In the genomic region with DNA sequence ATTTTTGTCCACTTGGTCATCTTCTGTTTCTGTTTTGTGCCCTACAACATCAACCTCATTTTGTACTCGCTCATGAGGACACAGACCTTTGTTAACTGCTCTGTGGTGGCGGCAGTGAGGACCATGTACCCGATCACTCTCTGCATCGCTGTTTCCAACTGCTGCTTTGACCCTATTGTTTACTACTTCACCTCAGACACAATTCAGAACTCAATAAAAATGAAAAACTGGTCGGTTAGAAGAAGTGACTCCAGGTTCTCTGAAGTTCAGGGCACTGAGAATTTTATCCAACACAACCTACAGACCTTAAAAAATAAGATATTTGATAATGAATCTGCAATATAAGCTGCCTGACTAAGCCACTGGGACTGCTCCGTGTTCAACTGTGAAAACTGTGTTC, we compare ENCODE assay signal across 8 mouse cellular contexts. TPM values are rescaled to one million over a fixed set of nuclear protein-coding genes. Genes with fewer than 3 reads are reported as not detected.
A peak's percentile ranks its signal among the peaks of the same experiment; 100 is the strongest.
DNase-seq lines count a peak whose midpoint lies in the region; ATAC-seq lines count a peak whose summit lies in the region.

No protein-coding gene starts in this region.

- H3K9me3 ChIP-seq in limb, embryonic 13.5 days = no peaks in the 10 kb centered on the region
- no peaks in the 10 kb centered on the region for H3K9me3 ChIP-seq in neural tube, embryonic 12.5 days

- peak overlapping the region; percentile 62 for H3K4me3 ChIP-seq in limb, embryonic 13.5 days
- peak overlapping the region; percentile 50 for H3K4me3 ChIP-seq in neural tube, embryonic 12.5 days

- no peaks in the 10 kb centered on the region for H3K27me3 ChIP-seq in limb, embryonic 13.5 days
- no peaks in the 10 kb centered on the region for H3K27me3 ChIP-seq in neural tube, embryonic 12.5 days (replicated peaks)

- H3K4me2 ChIP-seq in limb, embryonic 13.5 days (replicated peaks) = peak overlapping the region; percentile 64
- peak overlapping the region; percentile 60 for H3K4me2 ChIP-seq in neural tube, embryonic 12.5 days (replicated peaks)

- WGBS in limb, embryonic 13.5 days = 0% methylated on average over 6 of the region's 6 CpGs
- WGBS in neural tube, embryonic 12.5 days = 0% methylated on average over 6 of the region's 6 CpGs

- H3K27ac ChIP-seq in limb, embryonic 13.5 days = peak overlapping the region; percentile 92
- H3K27ac ChIP-seq in neural tube, embryonic 12.5 days = no peak overlapping the region; the same call in 1 of the 2 replicates

- H3K36me3 ChIP-seq in limb, embryonic 13.5 days = peaks cover 6% of the 10 kb centered on the region; the same call in 1 of the 2 replicates
- peaks cover 4% of the 10 kb centered on the region for H3K36me3 ChIP-seq in neural tube, embryonic 12.5 days

- H3K9ac ChIP-seq in limb, embryonic 13.5 days = peak overlapping the region; percentile 80
- peak overlapping the region; percentile 64 for H3K9ac ChIP-seq in neural tube, embryonic 12.5 days

- DNase-seq in adrenal gland, postnatal 10 days = peak; percentile 38
- DNase-seq in adrenal gland, postnatal 4 days (ENCODE audit: low spot score in 2 of 2) = no peak
- DNase-seq in embryo, embryonic 10 days (ENCODE audit: low spot score) = peak; percentile 83
- peak; percentile 37 to 54 for DNase-seq in heart, postnatal 10 days
- no peak for DNase-seq in frontal cortex, postnatal 25 days (ENCODE audit: low spot score in 2 of 2)

- no peak for ATAC-seq in limb, embryonic 13.5 days (ENCODE audit: low FRiP score, low read depth)
- no peak for ATAC-seq in neural tube, embryonic 12.5 days (ENCODE audit: low FRiP score, low read depth)
- no peak for ATAC-seq in activated CD4-positive, CD25-positive, alpha-beta regulatory T cell, adult 4 months

- intact Hi-C loops in heart, postnatal 10 days (cut with DNase I) = no loop called here

- H3K4me1 ChIP-seq in limb, embryonic 13.5 days = peaks cover 15% of the 10 kb centered on the region
- peaks cover 15% of the 10 kb centered on the region for H3K4me1 ChIP-seq in neural tube, embryonic 12.5 days

RNA-seq across cellular contexts. Expression of gene Lpar6, which starts 1.6 kb away (rescaled TPM):
- 10 to 100 TPM in 1 of 2 experiments, 1 to 10 TPM in 1; 8.3 to 11.5 TPM for total RNA-seq in adrenal gland, postnatal 10 days (2021)
- 1 to 10 TPM; 6.2 to 6.9 TPM for total RNA-seq in adrenal gland, postnatal 4 days (2021)
- 1 to 10 TPM; 4.8 TPM for total RNA-seq in heart, postnatal 10 days (2021)
- polyA plus RNA-seq in limb, embryonic 13.5 days (2015; fragmentation: Nextera tagmentation; extraction: Ambion mirVana) = 13.9 and 15.6 TPM in 2 replicates
- 13.3 and 14.0 TPM in 2 replicates for polyA plus RNA-seq in neural tube, embryonic 12.5 days (2016; fragmentation: Nextera tagmentation; extraction: Ambion mirVana)
- 10 to 100 TPM; 41.7 to 50.0 TPM for polyA plus RNA-seq in activated CD4-positive, CD25-positive, alpha-beta regulatory T cell, adult 4 months (2017; shearing (Covaris generic))

Comparison
In these comparisons a context has a peak if more than half of its experiments do, and no peak if none do; other contexts are left out.
1. DNase-seq: peak in adrenal gland, postnatal 10 days (single experiment), embryo, embryonic 10 days (single experiment) and heart, postnatal 10 days (2 of 2); none in adrenal gland, postnatal 4 days (0 of 2) and frontal cortex, postnatal 25 days (0 of 2).